ENCODE assay signal across 7 mouse cellular contexts in genomic region chr13:17804058-17804841, GRCm38 (mm10). TPM values are rescaled to one million over a fixed set of nuclear protein-coding genes. Genes with fewer than 3 reads are reported as not detected.
DNase-seq lines count a peak whose midpoint lies in the region; ATAC-seq and TF ChIP-seq lines count a peak whose summit lies in the region.

No protein-coding gene starts in this region.

- ATAC-seq in limb, embryonic 12.5 days (ENCODE audit: insufficient number of reproducible peaks, insufficient read depth, low FRiP score, low TSS enrichment, low read depth), result peak; percentile 35; the same call in 1 of the 2 replicates
- peak; percentile 8; the same call in 1 of the 2 replicates for ATAC-seq in stomach, embryonic 14.5 days (ENCODE audit: insufficient number of reproducible peaks, insufficient read depth, low FRiP score, low read depth)

- intact Hi-C loops in gastrocnemius, postnatal 36 days (cut with DNase I), result no loop called here

- peak overlapping the region; percentile 99 for H3ac ChIP-seq in myocyte (ENCODE audit: control insufficient read depth, insufficient read length)

- H3K27ac ChIP-seq in cortical plate, adult 2 months (ENCODE audit: insufficient read depth, low read length), result peak overlapping the region; percentile 100
- peak overlapping the region; percentile 98 for H3K27ac ChIP-seq in limb, embryonic 12.5 days
- H3K27ac ChIP-seq in stomach, embryonic 14.5 days (ENCODE audit: low read length), result peak overlapping the region; percentile 99

- H3K4me1 ChIP-seq in cortical plate, adult 2 months (ENCODE audit: control insufficient read depth, insufficient read depth, low read length), result no peaks in the 10 kb centered on the region; the same call in 1 of the 2 replicates
- H3K4me1 ChIP-seq in limb, embryonic 12.5 days (replicated peaks), result peaks cover 5% of the 10 kb centered on the region
- peaks cover 8% of the 10 kb centered on the region; the same call in 1 of the 2 replicates for H3K4me1 ChIP-seq in stomach, embryonic 14.5 days (ENCODE audit: control insufficient read depth, insufficient read depth, low read length)

- WGBS in limb, embryonic 12.5 days, result under 1% methylated on average over 68 of the region's 105 CpGs
- whole genome bisulfite sequencing in stomach, embryonic 14.5 days, result under 1% methylated on average over 70 of the region's 105 CpGs

- TF ChIP-seq POLR2A in cortical plate, adult 2 months (IDR thresholded peaks at IDR 0.05; ENCODE audit: extremely low read depth, insufficient read depth, low read length), result no peak
- no peak for TF ChIP-seq POLR2A in myocyte (IDR thresholded peaks at IDR 0.05; ENCODE audit: insufficient read length, low read depth)

- no peak for TF ChIP-seq CTCF in cortical plate, adult 2 months (IDR thresholded peaks at IDR 0.05; ENCODE audit: extremely low read depth, insufficient read depth, low read length)

- no peaks in the 10 kb centered on the region for H3K27me3 ChIP-seq in limb, embryonic 12.5 days
- no peaks in the 10 kb centered on the region for H3K27me3 ChIP-seq in myocyte (ENCODE audit: control insufficient read depth, insufficient read depth, insufficient read length)
- no peaks in the 10 kb centered on the region for H3K27me3 ChIP-seq in stomach, embryonic 14.5 days (ENCODE audit: control insufficient read depth, insufficient read depth, low read length)

- peak overlapping the region; percentile 90 for H3K4me2 ChIP-seq in limb, embryonic 12.5 days
- no peak overlapping the region for H3K4me2 ChIP-seq in myocyte (ENCODE audit: low read depth)
- H3K4me2 ChIP-seq in stomach, embryonic 14.5 days (replicated peaks; ENCODE audit: low read depth, low read length), result peak overlapping the region; percentile 94

- H3K36me3 ChIP-seq in limb, embryonic 12.5 days, result 0 out of 2 replicates have a peak, but pooled peaks cover 8% of the 10 kb centered on the region
- H3K36me3 ChIP-seq in myocyte (ENCODE audit: control insufficient read depth, insufficient read depth), result no peaks in the 10 kb centered on the region
- H3K36me3 ChIP-seq in stomach, embryonic 14.5 days (ENCODE audit: control insufficient read depth, insufficient read depth, low read length), result peaks cover 2% of the 10 kb centered on the region; the same call in 1 of the 2 replicates

- peaks cover 42% of the 10 kb centered on the region for H3K79me2 ChIP-seq in myocyte (ENCODE audit: control insufficient read depth, insufficient read depth)

- no peaks in the 10 kb centered on the region for H3K9me3 ChIP-seq in limb, embryonic 12.5 days
- H3K9me3 ChIP-seq in stomach, embryonic 14.5 days (ENCODE audit: control insufficient read depth, low read depth, low read length), result no peaks in the 10 kb centered on the region

- peak overlapping the region; percentile 98 for H3K9ac ChIP-seq in limb, embryonic 12.5 days (replicated peaks)
- H3K9ac ChIP-seq in stomach, embryonic 14.5 days (replicated peaks; ENCODE audit: low read depth, low read length), result peak overlapping the region; percentile 99

- DNase-seq in adrenal gland, adult 2 months, result peak; percentile 76
- DNase-seq in gastrocnemius, postnatal 36 days, result peak; percentile 24 to 41
- DNase-seq in kidney, adult 11 months, result peak; percentile 43

- H3K4me3 ChIP-seq in cortical plate, adult 2 months (ENCODE audit: insufficient read depth, low read length), result peak overlapping the region; percentile 70
- H3K4me3 ChIP-seq in limb, embryonic 12.5 days (replicated peaks), result peak overlapping the region; percentile 99
- H3K4me3 ChIP-seq in myocyte, result peak overlapping the region; percentile 86
- peak overlapping the region; percentile 98 for H3K4me3 ChIP-seq in stomach, embryonic 14.5 days (ENCODE audit: low read depth, low read length)

TF ChIP-seq in myocyte, 11 proteins besides CTCF, POLR2A, EP300 and RAD21:
- TF ChIP-seq USF1 (IDR thresholded peaks at IDR 0.05; ENCODE audit: low read depth) (no peak), SRF (IDR thresholded peaks at IDR 0.05; ENCODE audit: control insufficient read depth, insufficient read length, low read depth) (no peak), CEBPB (IDR thresholded peaks at IDR 0.05; ENCODE audit: insufficient read depth, poor library complexity, severe bottlenecking) (no peak), POLR2AphosphoS2 (IDR thresholded peaks at IDR 0.05; ENCODE audit: insufficient read length, low read depth) (no peak), MAX (IDR thresholded peaks at IDR 0.05; ENCODE audit: low read depth) (no peak), TCF3 (IDR thresholded peaks at IDR 0.05; ENCODE audit: insufficient read length, low read depth) (no peak), MYOG (IDR thresholded peaks at IDR 0.05; ENCODE audit: control insufficient read depth in 1 of 3, insufficient read depth in 1 of 3, insufficient read length in 2 of 3, low read depth in 2 of 3) (no peak)

RNA-seq across cellular contexts. Expression of gene Cdk13, which starts 0.6 kb away (rescaled TPM):
- 10 to 100 TPM; 48.8 to 78.8 TPM for total RNA-seq in adrenal gland, adult 2 months (2021)
- polyA plus RNA-seq in adrenal gland, adult 2 months (2012; rRNA removed), result 105 and 130 TPM in 2 replicates
- 30.3 and 32.1 TPM in 2 replicates for polyA plus RNA-seq in cortical plate, adult 2 months (2012; rRNA removed)
- total RNA-seq in gastrocnemius, postnatal 36 days (2021), result 10 to 100 TPM; 13.1 to 20.7 TPM
- 23.1 and 26.6 TPM in 2 replicates for polyA plus RNA-seq in limb, embryonic 12.5 days (2016; fragmentation: Nextera tagmentation; extraction: Ambion mirVana)
- polyA plus RNA-seq in myocyte (2012; fragmentation: generic; extraction: Trizol), result 11.6 TPM
- polyA plus RNA-seq in stomach, embryonic 14.5 days (2014; fragmentation: Nextera tagmentation; extraction: Ambion mirVana), result 27.5 and 27.8 TPM in 2 replicates

Comparison
In these comparisons a context has a peak if more than half of its experiments do, and no peak if none do; other contexts are left out.
1. Peak in every context shown above with its lines: DNase-seq, ATAC-seq, H3K4me3 ChIP-seq and H3K27ac ChIP-seq.